Mouse (Mus musculus): Measurements from ENCODE around the gene Cyp4a32.

The Cyp4a32 gene

DNA sequence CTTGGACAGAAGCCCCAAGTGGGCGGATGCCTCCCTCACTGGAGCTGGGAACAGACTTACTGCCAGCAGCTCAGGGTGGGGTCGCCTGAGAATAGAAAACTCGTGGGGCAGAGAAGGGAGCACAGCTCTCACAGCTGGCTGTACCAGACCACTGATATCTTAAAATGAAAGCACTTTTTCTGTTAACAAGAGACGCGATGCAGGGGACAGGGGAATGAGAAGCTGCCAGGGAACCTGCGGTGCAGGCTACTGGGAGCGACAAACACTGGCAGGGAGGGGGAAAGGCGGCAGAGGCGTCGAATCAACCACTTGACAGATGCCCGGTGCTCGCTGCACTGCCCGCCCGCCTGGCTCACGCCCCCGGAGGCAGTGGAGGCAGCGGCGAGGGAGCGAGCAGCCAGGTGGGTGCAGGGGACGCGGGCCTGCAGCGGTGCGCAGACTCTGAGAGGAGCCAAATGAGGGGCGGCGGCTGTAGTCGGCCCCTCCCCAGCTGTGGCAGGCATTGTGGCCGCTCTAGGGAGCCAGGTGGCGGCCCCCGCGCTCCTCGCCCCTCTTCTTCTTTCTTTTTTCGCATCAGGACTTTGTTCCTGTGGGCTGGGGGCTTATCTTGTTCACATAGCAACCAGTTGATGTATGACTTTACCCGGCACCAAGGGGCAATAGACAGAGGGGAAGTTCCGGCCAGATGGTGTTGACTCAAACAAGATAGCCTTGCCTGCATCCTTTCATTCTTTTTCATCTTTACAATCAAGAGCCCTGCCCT lies 56.5 kb downstream of the Cyp4a32 start:
- DNase-seq (ENCODE audit: low spot score): no peak

DNA sequence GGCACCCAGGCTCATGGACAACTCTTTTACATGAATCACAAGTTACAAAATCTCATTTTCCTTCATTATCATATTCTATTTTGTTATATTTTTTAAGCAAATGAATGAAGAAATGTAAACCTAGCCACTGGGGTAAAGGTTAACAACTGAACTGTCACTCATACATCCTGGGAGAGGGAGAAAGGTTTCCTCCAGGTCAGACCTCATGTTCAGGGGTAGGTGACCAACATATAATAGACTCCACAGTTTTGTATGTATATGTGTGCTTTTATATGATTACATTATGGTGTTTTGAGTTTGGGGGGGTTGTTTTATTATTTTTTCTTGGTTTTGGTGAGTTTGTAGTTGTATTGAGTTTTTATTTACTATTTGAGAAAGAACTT lies 57.1 kb downstream of the Cyp4a32 start:
- DNase-seq (ENCODE audit: low spot score): no peak

DNA sequence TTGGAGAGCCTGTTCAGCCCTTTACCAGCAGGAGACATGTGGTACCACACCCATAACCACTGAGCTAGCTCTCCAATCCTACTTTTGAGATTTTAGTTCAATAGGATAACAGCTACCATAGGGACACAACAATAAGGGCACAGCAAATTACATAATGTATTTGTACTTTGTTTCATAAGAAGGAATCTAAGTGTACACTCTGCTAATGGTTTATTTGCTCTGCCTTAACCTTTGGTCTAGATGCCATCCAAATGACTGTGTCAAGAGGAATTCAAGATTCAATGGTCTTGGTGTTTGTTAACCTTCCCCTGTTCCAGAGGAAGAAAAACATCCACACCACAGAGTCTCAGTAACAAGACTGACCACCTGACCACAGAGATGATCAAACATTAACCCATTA lies 58.4 kb downstream of the Cyp4a32 start:
- no peak for DNase-seq (ENCODE audit: low spot score)

All from c-Kit-positive CD71-positive TER-119-positive erythroid progenitor cells, embryonic 14.5 days (primary cell).